ENCODE assay signal across 29 mouse cellular contexts in genomic region chr14:79209813-79210212, GRCm38 (mm10). TPM values are rescaled to one million over a fixed set of nuclear protein-coding genes. Genes with fewer than 3 reads are reported as not detected.
DNase-seq lines count a peak whose midpoint lies in the region; ATAC-seq and TF ChIP-seq lines count a peak whose summit lies in the region.
"Had no signal": no experiment of that assay in that cellular context is flagged by ENCODE, and none has a peak within 500 bp of the region (broad histone marks: within the 10 kb centered on the region; RNA-seq: fewer than 3 reads in every experiment).

No protein-coding gene starts in this region.

- no peak for ATAC-seq in forebrain, embryonic 11.5 days (replicated peaks; ENCODE audit: low FRiP score)
- no peak for ATAC-seq in forebrain, embryonic 13.5 days
- no peak for ATAC-seq in intestine, embryonic 14.5 days (replicated peaks; ENCODE audit: low FRiP score, low TSS enrichment, low read depth)
- no peak for ATAC-seq in intestine, postnatal 0 days
- ATAC-seq: CD4-positive, CD25-positive, alpha-beta regulatory T cell, adult 4 months; forebrain, embryonic 14.5 days; forebrain, postnatal 0 days; hindbrain, embryonic 16.5 days; intestine, embryonic 16.5 days had no signal

- no peaks in the 10 kb centered on the region for H3K36me3 ChIP-seq in forebrain, embryonic 11.5 days (ENCODE audit: control insufficient read depth, insufficient read depth, low read length)
- no peaks in the 10 kb centered on the region for H3K36me3 ChIP-seq in forebrain, embryonic 13.5 days (ENCODE audit: poor library complexity, severe bottlenecking)
- H3K36me3 ChIP-seq in intestine, embryonic 14.5 days (ENCODE audit: control insufficient read depth, insufficient read depth, low read length), result no peaks in the 10 kb centered on the region
- no peaks in the 10 kb centered on the region for H3K36me3 ChIP-seq in intestine, postnatal 0 days (ENCODE audit: control insufficient read depth, insufficient read depth)
- H3K36me3 ChIP-seq: hindbrain, embryonic 10.5 days; hindbrain, embryonic 13.5 days had no signal

- H3K4me3 ChIP-seq in forebrain, embryonic 11.5 days (ENCODE audit: low read depth, low read length), result no peak overlapping the region
- no peak overlapping the region for H3K4me3 ChIP-seq in forebrain, embryonic 13.5 days
- no peak overlapping the region for H3K4me3 ChIP-seq in intestine, embryonic 14.5 days (ENCODE audit: low read depth, low read length)
- H3K4me3 ChIP-seq in intestine, postnatal 0 days (ENCODE audit: low read depth, low read length), result no peak overlapping the region
- H3K4me3 ChIP-seq: gastrocnemius, adult 2 months; hindbrain, embryonic 10.5 days; hindbrain, embryonic 13.5 days had no signal

- no peaks in the 10 kb centered on the region; the same call in 1 of the 2 replicates for H3K4me1 ChIP-seq in forebrain, embryonic 11.5 days (replicated peaks; ENCODE audit: control insufficient read depth, insufficient read depth, low read length)
- peaks cover 20% of the 10 kb centered on the region for H3K4me1 ChIP-seq in forebrain, embryonic 13.5 days
- peaks cover 18% of the 10 kb centered on the region; the same call in 1 of the 2 replicates for H3K4me1 ChIP-seq in intestine, embryonic 14.5 days (replicated peaks; ENCODE audit: control insufficient read depth, insufficient read depth, low read length)
- no peaks in the 10 kb centered on the region for H3K4me1 ChIP-seq in intestine, postnatal 0 days (replicated peaks; ENCODE audit: control insufficient read depth, insufficient read depth, low read length)

- 84% methylated on average over 3 of the region's 3 CpGs for WGBS in forebrain, embryonic 11.5 days
- 89% methylated on average over 3 of the region's 3 CpGs for WGBS in forebrain, embryonic 13.5 days
- 88% methylated on average over 3 of the region's 3 CpGs for WGBS in intestine, embryonic 14.5 days
- WGBS in intestine, postnatal 0 days, result 90% methylated on average over 3 of the region's 3 CpGs

- H3K9ac ChIP-seq in forebrain, embryonic 11.5 days (ENCODE audit: low read length), result no peak overlapping the region
- H3K9ac ChIP-seq in forebrain, embryonic 13.5 days, result no peak overlapping the region
- no peak overlapping the region for H3K9ac ChIP-seq in intestine, embryonic 14.5 days (ENCODE audit: low read length)
- no peak overlapping the region for H3K9ac ChIP-seq in intestine, postnatal 0 days (ENCODE audit: low read depth, low read length)
- H3K9ac ChIP-seq: forebrain, postnatal 0 days; hindbrain, embryonic 13.5 days had no signal

- DNase-seq in forebrain, embryonic 11.5 days (ENCODE audit: low spot score), result peak; percentile 35
- peak; percentile 45 for DNase-seq in intestine, embryonic 14.5 days (ENCODE audit: low spot score)
- DNase-seq in thymus, postnatal 4 days, result peak; percentile 9
- no peak for DNase-seq in thymus, postnatal 25 days
- DNase-seq: adrenal gland, adult 8-10 months; adrenal gland, postnatal 25 days; cerebellum, adult 18-20 months; cerebellum, adult 9-10 months; cerebellum, postnatal 14 days; forebrain, postnatal 0 days; gastrocnemius, adult 2 months; gastrocnemius, postnatal 14 days; heart, adult 18-20 months; heart, postnatal 36 days had no signal

- no peak overlapping the region for H3K4me2 ChIP-seq in forebrain, embryonic 11.5 days (ENCODE audit: low read depth, low read length, severe bottlenecking)
- H3K4me2 ChIP-seq in forebrain, embryonic 13.5 days, result no peak overlapping the region
- H3K4me2 ChIP-seq in intestine, embryonic 14.5 days (ENCODE audit: low read length), result no peak overlapping the region
- no peak overlapping the region for H3K4me2 ChIP-seq in intestine, postnatal 0 days (replicated peaks; ENCODE audit: low read depth)
- H3K4me2 ChIP-seq: heart, embryonic 11.5 days; hindbrain, embryonic 13.5 days had no signal

- no peak for TF ChIP-seq CTCF in intestine, postnatal 0 days (IDR thresholded peaks at IDR 0.05; ENCODE audit: low read depth)

- H3K27me3 ChIP-seq in forebrain, embryonic 11.5 days (ENCODE audit: control insufficient read depth, insufficient read depth, low read length), result no peaks in the 10 kb centered on the region
- H3K27me3 ChIP-seq in forebrain, embryonic 13.5 days, result no peaks in the 10 kb centered on the region
- H3K27me3 ChIP-seq in intestine, embryonic 14.5 days (replicated peaks; ENCODE audit: control insufficient read depth, insufficient read depth, low read length), result no peaks in the 10 kb centered on the region
- no peaks in the 10 kb centered on the region for H3K27me3 ChIP-seq in intestine, postnatal 0 days (replicated peaks; ENCODE audit: control insufficient read depth, insufficient read depth, low read length)
- H3K27me3 ChIP-seq: hindbrain, embryonic 13.5 days had no signal

- no peaks in the 10 kb centered on the region; the same call in 1 of the 2 replicates for H3K9me3 ChIP-seq in forebrain, embryonic 11.5 days (ENCODE audit: control insufficient read depth, low read length)
- no peaks in the 10 kb centered on the region for H3K9me3 ChIP-seq in forebrain, embryonic 13.5 days (replicated peaks)
- no peaks in the 10 kb centered on the region for H3K9me3 ChIP-seq in intestine, embryonic 14.5 days (ENCODE audit: control insufficient read depth, low read length)
- no peaks in the 10 kb centered on the region for H3K9me3 ChIP-seq in intestine, postnatal 0 days (ENCODE audit: control insufficient read depth)
- H3K9me3 ChIP-seq: hindbrain, embryonic 10.5 days; hindbrain, embryonic 13.5 days had no signal

- H3K27ac ChIP-seq in forebrain, embryonic 11.5 days (ENCODE audit: low read depth, low read length), result no peak overlapping the region
- H3K27ac ChIP-seq in forebrain, embryonic 13.5 days, result no peak overlapping the region
- H3K27ac ChIP-seq in intestine, embryonic 14.5 days (ENCODE audit: low read depth), result no peak overlapping the region
- H3K27ac ChIP-seq in intestine, postnatal 0 days (ENCODE audit: low read depth, low read length), result no peak overlapping the region
- H3K27ac ChIP-seq: gastrocnemius, adult 2 months; hindbrain, embryonic 10.5 days; hindbrain, embryonic 13.5 days had no signal

RNA-seq across cellular contexts. Expression of gene Zfp957, which starts 37.4 kb away (rescaled TPM):
- not detected in 2 replicates for polyA plus RNA-seq in forebrain, embryonic 11.5 days (2014; fragmentation: Nextera tagmentation; extraction: Ambion mirVana)
- not detected in 2 replicates for polyA plus RNA-seq in forebrain, embryonic 13.5 days (2015; fragmentation: Nextera tagmentation; extraction: Ambion mirVana)
- not detected in 2 replicates for polyA plus RNA-seq in intestine, embryonic 14.5 days (2014; fragmentation: Nextera tagmentation; extraction: Ambion mirVana)
- polyA plus RNA-seq in intestine, postnatal 0 days (2015; fragmentation: Nextera tagmentation; extraction: Ambion mirVana), result not detected in 2 replicates
- polyA plus RNA-seq: C2C12; CD4-positive, CD25-positive, alpha-beta regulatory T cell, adult 4 months; embryonic facial prominence, embryonic 11.5 days; embryonic facial prominence, embryonic 14.5 days; forebrain, embryonic 14.5 days; forebrain, postnatal 0 days; frontal cortex, adult 2 months; heart, embryonic 11.5 days; heart, embryonic 14.5 days; heart, postnatal 0 days; hindbrain, embryonic 10.5 days; hindbrain, embryonic 13.5 days; hindbrain, embryonic 16.5 days; intestine, embryonic 16.5 days had no signal
